Mouse (Mus musculus) forebrain, postnatal 0 days (tissue): Measurements from ENCODE around the gene Etnk2. TPM values are rescaled to one million over a fixed set of nuclear protein-coding genes. Genes with fewer than 3 reads are reported as not detected.
A peak's percentile ranks its signal among the peaks of the same experiment; 100 is the strongest.

ENCODE experiments used
- ATAC-seq: fragments of 200-750 bp; cut with Nextera tagmentation; 2 replicates; pipeline ENCODE4 v1.8.0; 2017; ENCODE audit warnings: mild to moderate bottlenecking, moderate library complexity
- DNase-seq: peaks from one replicate; pipeline ENCODE4 v3.0.0-alpha.2; 2015
- H3K27ac ChIP-seq: fragments of 300-500 bp; sonication (generic); 2 replicates; pipeline ENCODE4 v1.5.1; 2014; ENCODE audit warnings: low read depth, mild to moderate bottlenecking, antibody characterized with exemption, low read length, moderate library complexity, mixed read lengths
- H3K27me3 ChIP-seq: fragments of 300-500 bp; sonication (generic); 2 replicates; pipeline ENCODE4 v1.6.1; 2014; ENCODE audit warnings: mild to moderate bottlenecking, low read length, mixed read lengths; ENCODE audit not compliant: insufficient read depth
- H3K36me3 ChIP-seq: fragments of 300-500 bp; sonication (generic); 2 replicates; pipeline ENCODE4 v1.6.1; 2014; ENCODE audit warnings: mild to moderate bottlenecking, moderate library complexity; ENCODE audit not compliant: insufficient read depth
- H3K4me1 ChIP-seq: fragments of 300-500 bp; sonication (generic); 2 replicates; pipeline ENCODE4 v1.6.1; 2014; ENCODE audit warnings: antibody characterized with exemption; ENCODE audit not compliant: insufficient read depth
- H3K4me2 ChIP-seq: fragments of 300-500 bp; sonication (generic); 2 replicates; pipeline ENCODE4 v1.6.1; 2014; ENCODE audit warnings: low read depth, mild to moderate bottlenecking, moderate library complexity
- H3K4me3 ChIP-seq: fragments of 300-500 bp; sonication (generic); 2 replicates; pipeline ENCODE4 v1.5.1; 2014; ENCODE audit warnings: low read depth, low read length, mixed read lengths
- H3K9ac ChIP-seq: fragments of 300-500 bp; sonication (generic); 2 replicates; pipeline ENCODE4 v1.6.1; 2014; ENCODE audit warnings: mild to moderate bottlenecking
- H3K9me3 ChIP-seq: fragments of 300-500 bp; sonication (generic); 2 replicates; pipeline ENCODE4 v1.6.1; 2016; ENCODE audit warnings: low read length
- CTCF ChIP-seq: sonication (generic); IDR thresholded peaks from 2 replicates; pipeline ENCODE4 v1.5.1; 2016; ENCODE audit warnings: antibody characterized with exemption, control low read depth, low read depth
- WGBS: fragments of 180-500 bp; shearing (Covaris S2); extraction: QIAGEN DNeasy Blood & Tissue Kit; methylation state at CpG from one replicate; pipeline ENCODE4 v1.1.7; 2014; 5-methylcytosine and 5-hydroxymethylcytosine counted together
- polyA plus RNA-seq: library from polyadenylated mRNA; unstranded; fragments of >200 nt; fragmentation: Nextera tagmentation; extraction: Ambion mirVana; gene quantifications from 2 replicates; pipeline ENCODE4 v1.2.1, GENCODE M21; 2015
- total RNA-seq: library from RNA; depleted of rRNA; stranded (reverse); fragments of >200 nt; gene quantifications from 2 replicates; pipeline ENCODE4 v1.2.3, GENCODE M21; 2014

Etnk2 gene
- total and polyA plus RNA-seq, 2 experiments from 2014 or later: 17.6 to 25.3 TPM

DNA sequence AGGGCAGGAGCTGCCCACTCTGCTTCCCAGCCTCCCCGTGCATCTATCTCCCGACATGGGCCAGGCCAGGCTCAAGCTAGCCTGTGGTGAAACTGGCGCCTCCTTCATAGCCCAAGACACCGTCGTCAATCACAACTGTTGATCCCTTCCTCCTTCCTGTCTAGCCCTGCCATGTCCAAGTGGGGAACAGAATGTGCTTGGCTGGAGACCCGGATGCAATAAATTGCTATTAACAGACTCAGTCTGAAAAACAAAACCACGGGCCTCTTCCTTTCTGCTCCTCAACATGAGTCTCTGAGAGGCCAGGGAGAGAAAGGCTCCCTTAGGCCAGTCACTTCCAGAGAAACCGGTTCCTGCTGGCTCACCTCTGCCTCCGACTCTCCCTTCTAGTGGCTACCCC is 49.6 kb downstream of the Etnk2 start:
- no peak for DNase-seq
- Histone ChIP-seq H3K27ac (no peak overlapping the region), H3K9ac (no peak overlapping the region), H3K36me3 (no peaks in the 10 kb centered on the region), H3K27me3 (no peaks in the 10 kb centered on the region), H3K4me3 (no peak overlapping the region), H3K4me1 (no peaks in the 10 kb centered on the region), H3K9me3 (no peaks in the 10 kb centered on the region), H3K4me2 (no peak overlapping the region)
- ATAC-seq: no peak
- no peak for TF ChIP-seq CTCF
- WGBS: 81% methylated on average over 9 of the region's 9 CpGs

GRCm38 (mm10) chr1:133415086-133415485 is 51.7 kb downstream of the Etnk2 start:
- 52% methylated on average over 7 of the region's 7 CpGs for WGBS
- no peaks in the 10 kb centered on the region for H3K9me3 ChIP-seq
- ATAC-seq: no peak
- H3K4me3 ChIP-seq: no peak overlapping the region
- peaks cover 6% of the 10 kb centered on the region; the same call in 1 of the 2 replicates for H3K4me1 ChIP-seq
- no peak overlapping the region for H3K9ac ChIP-seq
- no peaks in the 10 kb centered on the region for H3K27me3 ChIP-seq
- DNase-seq: no peak
- TF ChIP-seq CTCF: no peak
- no peak overlapping the region for H3K27ac ChIP-seq
- H3K4me2 ChIP-seq: no peak overlapping the region
- H3K36me3 ChIP-seq: no peaks in the 10 kb centered on the region

GRCm38 (mm10) chr1:133415505-133415904 is 52.1 kb downstream of the Etnk2 start:
- 70% methylated on average over 6 of the region's 6 CpGs for WGBS
- no peak for ATAC-seq

GRCm38 (mm10) chr1:133416472-133416871 is 53.1 kb downstream of the Etnk2 start:
- no peak for TF ChIP-seq CTCF
- no peak overlapping the region for H3K27ac ChIP-seq
- no peaks in the 10 kb centered on the region for H3K9me3 ChIP-seq
- ATAC-seq (no peak), DNase-seq (no peak)
- no peak overlapping the region for H3K4me3 ChIP-seq
- peaks cover 6% of the 10 kb centered on the region; the same call in 1 of the 2 replicates for H3K4me1 ChIP-seq
- WGBS: 88% methylated on average over 7 of the region's 7 CpGs
- H3K36me3 ChIP-seq: no peaks in the 10 kb centered on the region
- H3K27me3 ChIP-seq: no peaks in the 10 kb centered on the region
- H3K4me2 ChIP-seq: no peak overlapping the region
- no peak overlapping the region for H3K9ac ChIP-seq

More at GRCm38 (mm10) chr1:133415505-133415904, 52.1 kb downstream of the Etnk2 start:
- TF ChIP-seq CTCF: no peak
- no peak overlapping the region for H3K4me3 ChIP-seq
- H3K36me3 ChIP-seq: no peaks in the 10 kb centered on the region
- no peaks in the 10 kb centered on the region for H3K27me3 ChIP-seq
- no peak for DNase-seq
- no peak overlapping the region for H3K9ac ChIP-seq
- no peaks in the 10 kb centered on the region for H3K9me3 ChIP-seq
- no peak overlapping the region for H3K27ac ChIP-seq
- H3K4me2 ChIP-seq: no peak overlapping the region
- peaks cover 6% of the 10 kb centered on the region; the same call in 1 of the 2 replicates for H3K4me1 ChIP-seq

DNA sequence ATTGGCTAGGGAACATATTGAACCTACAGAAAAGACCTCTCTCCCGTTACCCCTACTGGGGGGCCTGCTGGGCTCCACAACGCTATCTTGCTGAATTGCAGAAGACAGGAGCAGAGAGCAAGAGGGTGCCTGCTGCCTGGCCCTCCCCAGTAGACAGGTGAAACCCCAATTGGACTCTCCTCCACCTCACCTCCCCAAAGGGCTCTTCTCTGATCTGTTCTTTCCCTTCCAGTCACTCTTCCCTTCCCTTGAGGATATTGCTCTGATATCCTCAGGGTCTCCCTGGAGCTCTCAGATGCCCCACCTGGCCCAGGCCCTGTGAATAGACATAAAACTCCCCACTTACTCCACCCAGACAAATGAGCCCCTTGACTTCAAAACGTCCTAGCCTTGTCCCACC is 53.7 kb downstream of the Etnk2 start:
- no peak overlapping the region for H3K27ac ChIP-seq
- WGBS: 67% methylated on average over 3 of the region's 3 CpGs
- ATAC-seq (no peak), DNase-seq (no peak)
- H3K4me3 ChIP-seq: no peak overlapping the region
- H3K4me2 ChIP-seq: no peak overlapping the region
- no peaks in the 10 kb centered on the region for H3K27me3 ChIP-seq
- H3K4me1 ChIP-seq: peaks cover 6% of the 10 kb centered on the region; the same call in 1 of the 2 replicates
- H3K9ac ChIP-seq: no peak overlapping the region
- H3K9me3 ChIP-seq: no peaks in the 10 kb centered on the region
- H3K36me3 ChIP-seq: no peaks in the 10 kb centered on the region
- no peak for TF ChIP-seq CTCF

- H3K4me2 ChIP-seq: no peak overlapping the region
- H3K27ac ChIP-seq: no peak overlapping the region
- H3K4me3 ChIP-seq: no peak overlapping the region
- 88% methylated on average over 1 of the region's 1 CpGs for WGBS
- peak; percentile 13; the same call in 1 of the 2 replicates for ATAC-seq
- H3K4me1 ChIP-seq: peaks cover 6% of the 10 kb centered on the region; the same call in 1 of the 2 replicates
- H3K9me3 ChIP-seq: no peaks in the 10 kb centered on the region
- no peaks in the 10 kb centered on the region for H3K36me3 ChIP-seq
- no peaks in the 10 kb centered on the region for H3K27me3 ChIP-seq
- no peak for DNase-seq
- TF ChIP-seq CTCF: no peak
- H3K9ac ChIP-seq: no peak overlapping the region
These were observed 54.2 kb downstream of the Etnk2 start for GRCm38 (mm10) chr1:133417539-133417938.

DNA sequence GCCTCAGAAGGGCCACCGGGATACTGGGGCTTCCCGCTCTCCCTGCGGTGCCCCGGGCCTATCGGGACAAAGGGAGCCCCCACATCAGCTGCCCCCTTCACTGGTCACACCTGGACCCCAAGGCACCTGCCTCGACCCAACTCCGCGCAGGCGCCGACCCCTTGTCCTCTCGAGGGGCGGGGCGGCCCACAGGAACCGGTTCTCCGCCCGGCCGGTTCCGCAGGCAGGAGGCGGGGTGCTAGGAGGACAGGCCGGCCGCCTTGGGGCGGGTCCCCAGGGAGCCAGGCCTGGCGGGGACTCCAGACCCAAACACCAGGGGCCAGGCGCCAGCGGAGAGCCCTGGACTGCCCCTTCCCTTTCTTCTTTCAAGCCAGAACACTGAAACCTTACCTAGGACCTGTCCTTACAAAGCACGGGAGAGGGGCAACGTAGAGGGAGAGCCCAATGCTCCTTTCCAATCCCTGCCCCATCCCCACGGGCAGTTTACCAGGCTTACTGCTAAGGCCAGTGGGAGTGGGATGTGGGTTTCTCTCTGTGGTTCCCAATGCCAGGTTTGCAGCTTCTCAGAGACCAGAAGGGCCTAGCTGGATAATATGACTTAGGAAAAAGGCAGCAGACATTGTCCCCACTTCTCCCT is 54.9 kb downstream of the Etnk2 start:
- no peak for TF ChIP-seq CTCF
- H3K4me2 ChIP-seq: peak overlapping the region; percentile 46
- H3K27ac ChIP-seq: no peak overlapping the region
- H3K4me1 ChIP-seq: peaks cover 6% of the 10 kb centered on the region; the same call in 1 of the 2 replicates
- H3K27me3 ChIP-seq: no peaks in the 10 kb centered on the region
- peak overlapping the region; percentile 18; the same call in 1 of the 2 replicates for H3K4me3 ChIP-seq
- no peaks in the 10 kb centered on the region for H3K9me3 ChIP-seq
- no peaks in the 10 kb centered on the region for H3K36me3 ChIP-seq
- 17% methylated on average over 28 of the region's 28 CpGs for WGBS
- 0 out of 2 replicates have a peak overlapping the region, but pooled peaks have one; percentile 14 for H3K9ac ChIP-seq
- ATAC-seq (peak; percentile 38; the same call in 1 of the 2 replicates), DNase-seq (no peak)
